ENCODE assay signal across 17 mouse cellular contexts in the genomic region with DNA sequence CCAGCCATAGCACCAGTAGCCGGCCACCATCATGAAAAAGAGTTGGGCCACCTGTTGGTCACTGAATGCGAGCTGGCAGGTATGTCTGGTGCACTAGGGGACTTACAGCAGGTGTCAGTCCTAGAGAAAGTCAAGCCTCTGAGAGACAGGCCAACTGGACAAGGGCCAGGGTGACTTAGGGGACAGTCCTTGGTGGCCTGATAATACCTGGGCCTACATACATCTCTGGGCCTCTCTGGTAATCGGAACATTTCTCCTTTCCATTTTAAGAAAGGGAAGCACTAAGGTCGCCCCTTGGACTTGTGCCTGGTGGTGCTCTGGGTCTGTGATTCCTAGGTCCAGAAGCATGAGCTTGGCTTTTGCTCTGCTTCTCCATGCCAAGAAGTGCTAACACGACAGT.
DNase-seq lines count a peak whose midpoint lies in the region; ATAC-seq lines count a peak whose summit lies in the region.
"Had no signal": no experiment of that assay in that cellular context is flagged by ENCODE, and none has a peak within 500 bp of the region (broad histone marks: within the 10 kb centered on the region; RNA-seq: fewer than 3 reads in every experiment).

No protein-coding gene starts in this region.

- peak overlapping the region; percentile 55; the same call in 1 of the 2 replicates for H3K27ac ChIP-seq in heart, embryonic 15.5 days
- H3K27ac ChIP-seq in forebrain, embryonic 16.5 days (ENCODE audit: low read length) = no peak overlapping the region
- H3K27ac ChIP-seq: gastrocnemius, adult 2 months; kidney, postnatal 0 days had no signal

- intact Hi-C loops in heart, postnatal 36 days (cut with DNase I) = no loop called here
- intact Hi-C loops in heart, postnatal 10 days (cut with DNase I) = no loop called here

- peak; percentile 22 for DNase-seq in gastrocnemius, postnatal 10 days
- no peak for DNase-seq in gastrocnemius, adult 18-20 months (ENCODE audit: low spot score)
- no peak for DNase-seq in heart, postnatal 36 days
- DNase-seq in NIH3T3 (ENCODE audit: low read depth) = peak; percentile 24
- DNase-seq in heart, postnatal 10 days = peak; percentile 37 to 59
- DNase-seq: adrenal gland, postnatal 14 days; cerebellum, adult 8-10 months; gastrocnemius, adult 2 months; layer of hippocampus, adult 9-11 months; lung, postnatal 4 days; midbrain, embryonic 14.5 days; thymus, postnatal 14 days had no signal

- no peak overlapping the region for H3K9ac ChIP-seq in heart, embryonic 15.5 days
- no peak overlapping the region for H3K9ac ChIP-seq in forebrain, embryonic 16.5 days (replicated peaks; ENCODE audit: low read depth, low read length)

- 58% methylated on average over 5 of the region's 5 CpGs for WGBS in heart, embryonic 15.5 days
- 88% methylated on average over 5 of the region's 5 CpGs for WGBS in forebrain, embryonic 16.5 days

- ATAC-seq in heart, embryonic 15.5 days (replicated peaks; ENCODE audit: insufficient number of reproducible peaks, insufficient read depth, low FRiP score, low read depth) = no peak
- no peak for ATAC-seq in monocyte, adult 5-6 weeks (replicated peaks; ENCODE audit: insufficient number of reproducible peaks, low FRiP score, low TSS enrichment, poor library complexity, severe bottlenecking)
- ATAC-seq in forebrain, embryonic 16.5 days = no peak
- ATAC-seq: intestine, postnatal 0 days had no signal

- H3K27me3 ChIP-seq in heart, embryonic 15.5 days = no peaks in the 10 kb centered on the region
- H3K27me3 ChIP-seq in forebrain, embryonic 16.5 days (replicated peaks; ENCODE audit: control insufficient read depth, insufficient read depth, low read length) = no peaks in the 10 kb centered on the region

- peaks cover 37% of the 10 kb centered on the region for H3K4me1 ChIP-seq in heart, embryonic 15.5 days (replicated peaks)
- H3K4me1 ChIP-seq in forebrain, embryonic 16.5 days (replicated peaks; ENCODE audit: control insufficient read depth, insufficient read depth, low read length) = peaks cover 16% of the 10 kb centered on the region

- H3K4me2 ChIP-seq in heart, embryonic 15.5 days = no peak overlapping the region
- H3K4me2 ChIP-seq in forebrain, embryonic 16.5 days (ENCODE audit: low read length) = no peak overlapping the region

- no peaks in the 10 kb centered on the region for H3K36me3 ChIP-seq in heart, embryonic 15.5 days
- 0 out of 2 replicates have a peak, but pooled peaks cover 3% of the 10 kb centered on the region for H3K36me3 ChIP-seq in forebrain, embryonic 16.5 days (ENCODE audit: control insufficient read depth, insufficient read depth)

- no peak overlapping the region for H3K4me3 ChIP-seq in heart, embryonic 15.5 days
- H3K4me3 ChIP-seq in forebrain, embryonic 16.5 days (replicated peaks; ENCODE audit: low read length) = no peak overlapping the region
- H3K4me3 ChIP-seq: gastrocnemius, adult 2 months had no signal

- no peaks in the 10 kb centered on the region for H3K9me3 ChIP-seq in heart, embryonic 15.5 days (replicated peaks)
- no peaks in the 10 kb centered on the region for H3K9me3 ChIP-seq in forebrain, embryonic 16.5 days (ENCODE audit: control insufficient read depth, low read length)

Comparison
In these comparisons a context has a peak if more than half of its experiments do, and no peak if none do; other contexts are left out.
1. DNase-seq: peak in gastrocnemius, postnatal 10 days (single experiment), NIH3T3 (single experiment) and heart, postnatal 10 days (2 of 2); none in gastrocnemius, adult 18-20 months (single experiment) and heart, postnatal 36 days (0 of 2).